Mouse (Mus musculus): ENCODE results near the gene Igll1. TPM values are rescaled to one million over a fixed set of nuclear protein-coding genes. Genes with fewer than 3 reads are reported as not detected.

The Igll1 gene
- polyA plus RNA-seq (2021): not detected

DNA sequence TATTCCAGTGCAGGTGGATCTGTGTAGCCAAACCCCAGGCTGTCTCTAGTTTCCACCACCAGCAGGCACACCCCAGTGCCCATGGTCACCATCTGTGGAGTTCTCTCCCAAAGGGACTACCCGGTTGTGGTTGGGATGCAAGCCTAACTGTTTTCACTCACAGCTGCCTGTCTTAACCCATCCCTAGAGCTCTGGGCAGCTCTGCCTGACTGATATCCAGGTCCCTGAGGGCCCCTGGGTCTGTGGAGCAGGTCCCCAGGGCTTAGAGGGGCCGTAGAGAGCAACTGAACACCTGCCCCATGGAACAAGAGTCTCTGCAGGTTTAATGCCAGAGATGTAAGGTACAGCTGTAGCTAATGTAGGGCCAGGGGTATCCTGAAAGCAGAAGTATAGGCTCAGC lies at the start of gene Igll1:
TSS of gene Igll1 (minus strand) at position 8 of the 400 bp plus-strand sequence.
- TF ChIP-seq CTCF (IDR thresholded peaks at IDR 0.05): no peak
- DNase-seq (ENCODE audit: low read depth, low spot score) (no peak), ATAC-seq (no peak)
- in situ Hi-C loops (cut with MboI; ENCODE audit: low pct_unique_long_range_greater_than_20kb): loop anchor here (25.0 kb wide), 1 partner anchor 1123 kb away; the partner anchor contains the start of gene Vpreb2
- CTCF ChIA-PET: interaction anchor here (1.5 to 2.2 kb wide), 2 partner anchors 9 to 12 kb away, joined by 6 to 10 read pairs; no protein-coding TSS in a partner anchor
- POLR2A ChIA-PET: no interaction called here
- no peaks in the 10 kb centered on the region for H3K27me3 ChIP-seq

DNA sequence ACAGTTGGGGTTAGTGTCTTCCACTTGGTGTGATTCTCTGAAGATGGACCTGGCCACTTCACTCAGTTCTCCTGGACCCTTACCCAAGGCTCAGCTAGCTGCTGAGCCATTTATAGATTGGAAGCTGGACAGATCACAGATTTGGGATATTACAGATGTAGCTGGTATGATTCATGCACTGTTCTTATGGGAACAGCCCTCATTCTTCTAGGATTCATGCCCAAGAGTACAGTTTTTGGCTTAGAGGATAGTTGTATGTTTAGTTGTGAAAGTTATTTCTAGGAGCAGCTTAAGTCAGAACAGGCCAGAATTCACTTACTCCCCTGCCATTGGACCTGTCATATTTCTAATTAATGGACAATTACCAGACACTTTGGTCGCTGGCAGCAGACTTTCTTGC lies 49.7 kb upstream of the Igll1 start:
- no peak for DNase-seq (ENCODE audit: low read depth, low spot score)
- ChIA-PET POLR2A (interaction anchor here (1.0 kb wide), 1 partner anchor 17 kb away, joined by 4 read pairs; the partner anchor contains the start of gene Ppm1f), CTCF (interaction anchor here (1.8 kb wide), 1 partner anchor 10 kb away, joined by 5 read pairs; no protein-coding TSS in a partner anchor)
- no peak for TF ChIP-seq CTCF (IDR thresholded peaks at IDR 0.05)
- no peak for ATAC-seq
- in situ Hi-C loops (cut with MboI; ENCODE audit: low pct_unique_long_range_greater_than_20kb): no loop called here
- no peaks in the 10 kb centered on the region for H3K27me3 ChIP-seq

DNA sequence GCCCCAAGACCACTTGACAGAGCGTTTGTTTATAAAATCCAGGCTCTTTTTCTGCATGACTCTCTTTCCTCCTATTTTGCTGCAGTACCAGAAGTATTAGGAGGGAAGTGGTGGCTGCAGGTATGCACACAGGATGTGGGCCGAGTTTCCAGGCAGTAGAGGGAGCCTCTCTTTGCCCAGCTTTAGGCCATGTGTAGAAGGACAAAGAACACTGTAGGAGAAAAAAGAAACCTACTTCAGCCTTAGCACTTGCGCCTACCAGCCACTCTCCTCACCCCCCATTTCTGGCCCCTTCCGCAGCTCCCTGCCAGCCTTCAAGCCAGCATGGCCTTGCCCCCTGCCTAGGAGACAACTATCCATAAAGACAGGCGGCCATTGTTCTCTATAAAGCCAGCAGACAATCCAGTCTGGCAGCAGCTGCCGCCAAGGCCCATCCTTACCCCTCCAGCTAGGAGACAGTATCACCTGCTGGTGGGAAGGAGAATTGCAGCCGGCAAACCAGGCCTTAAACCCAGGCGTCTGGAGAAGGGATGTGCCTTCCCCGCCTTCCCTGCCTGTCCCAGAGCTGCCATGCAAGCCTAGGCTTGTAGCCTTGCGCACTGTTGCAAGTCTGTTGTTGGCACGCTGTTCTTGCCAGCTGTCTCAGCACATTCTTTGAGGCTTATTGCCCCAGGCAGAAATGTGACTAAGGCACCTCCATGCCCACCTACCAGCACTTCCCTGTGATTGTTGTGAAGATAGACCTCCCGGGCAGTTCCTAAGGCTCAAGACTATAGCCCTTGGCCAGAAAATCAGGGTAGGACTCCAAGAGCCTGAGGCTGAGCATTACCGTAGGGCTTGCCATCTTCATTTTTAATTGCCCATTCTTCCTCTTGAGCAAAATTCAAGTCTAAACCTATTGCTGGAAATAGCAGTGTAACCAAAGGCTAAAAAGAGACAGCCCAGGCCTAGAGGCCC lies 48.1 kb upstream of the Igll1 start:
- ATAC-seq (peak; percentile 93), DNase-seq (ENCODE audit: low read depth, low spot score) (peak; percentile 60)
- ChIA-PET POLR2A (no interaction called here), CTCF (interaction anchor here (0.7 to 1.8 kb wide), 6 partner anchors 10 to 57 kb away, joined by 3 to 5 read pairs (median 4); no protein-coding TSS in a partner anchor)
- in situ Hi-C loops (cut with MboI; ENCODE audit: low pct_unique_long_range_greater_than_20kb): no loop called here
- no peaks in the 10 kb centered on the region for H3K27me3 ChIP-seq
- TF ChIP-seq CTCF (IDR thresholded peaks at IDR 0.05): no peak

DNA sequence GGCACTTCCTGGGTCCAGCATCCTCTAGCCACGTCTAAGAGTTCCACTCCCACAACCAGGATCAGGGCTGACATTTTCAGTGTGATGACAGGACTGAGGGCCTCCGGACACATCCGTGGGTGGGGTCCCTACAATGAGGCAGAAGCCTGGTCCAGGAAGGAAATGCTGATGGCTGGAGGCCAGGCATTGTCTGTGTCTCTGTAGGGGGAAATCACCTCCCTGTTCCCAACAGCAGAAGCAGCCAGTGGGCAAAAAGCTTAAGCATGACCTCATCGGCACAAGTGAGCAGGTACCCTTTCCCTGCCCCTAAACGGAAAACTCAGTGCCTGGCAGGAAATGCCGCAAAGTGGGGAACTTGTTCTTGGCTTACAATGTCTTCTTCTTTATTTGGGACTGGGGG lies 44.0 kb upstream of the Igll1 start:
- CTCF ChIA-PET: interaction anchor here (2.0 kb wide), 1 partner anchor 11 kb away, joined by 8 read pairs; the partner anchor contains the start of gene Ppm1f
- TF ChIP-seq CTCF (IDR thresholded peaks at IDR 0.05): no peak
- POLR2A ChIA-PET: no interaction called here
- in situ Hi-C loops (cut with MboI; ENCODE audit: low pct_unique_long_range_greater_than_20kb): no loop called here
- ATAC-seq (no peak), DNase-seq (ENCODE audit: low read depth, low spot score) (no peak)
- no peaks in the 10 kb centered on the region for H3K27me3 ChIP-seq

- no peak for TF ChIP-seq CTCF (IDR thresholded peaks at IDR 0.05)
- ATAC-seq: no peak
- POLR2A ChIA-PET: no interaction called here
- no peak for DNase-seq (ENCODE audit: low read depth, low spot score)
- in situ Hi-C loops (cut with MboI; ENCODE audit: low pct_unique_long_range_greater_than_20kb): no loop called here
- H3K27me3 ChIP-seq: no peaks in the 10 kb centered on the region
- CTCF ChIA-PET: no interaction called here
Measured at GRCm38 (mm10) chr16:16903188-16903587, 39.4 kb upstream of the Igll1 start.

GRCm38 (mm10) chr16:16902329-16902728 lies 38.5 kb upstream of the Igll1 start:
- in situ Hi-C loops (cut with MboI; ENCODE audit: low pct_unique_long_range_greater_than_20kb): no loop called here
- CTCF ChIA-PET: no interaction called here
- no peak for TF ChIP-seq CTCF (IDR thresholded peaks at IDR 0.05)
- H3K27me3 ChIP-seq: no peaks in the 10 kb centered on the region
- no peak for ATAC-seq
- POLR2A ChIA-PET: no interaction called here
- DNase-seq (ENCODE audit: low read depth, low spot score): no peak

DNA sequence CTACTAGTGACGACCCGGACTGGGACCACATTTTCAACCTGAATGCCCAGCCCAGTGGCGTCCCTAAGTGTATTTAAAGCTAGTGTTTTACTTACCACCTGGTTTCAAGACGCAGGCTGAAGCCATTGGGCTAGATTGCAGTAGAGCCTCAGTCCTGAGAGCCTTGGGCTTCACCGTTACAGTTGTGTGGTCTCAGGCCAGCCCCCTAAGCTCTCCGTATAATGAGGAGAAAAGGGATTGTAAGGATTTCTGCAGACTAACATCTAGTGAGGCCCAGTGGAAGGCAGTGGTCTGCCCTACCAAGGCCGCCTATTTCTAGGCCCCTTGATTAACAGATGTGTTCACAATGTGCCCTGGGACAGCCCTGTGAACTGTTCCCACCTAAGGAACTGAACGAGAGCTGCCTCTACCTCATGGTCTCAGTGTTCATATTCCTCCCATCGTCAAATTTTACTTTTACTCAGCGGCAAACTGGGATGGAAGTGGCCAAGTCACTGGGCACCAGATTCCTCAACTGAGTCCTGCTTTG lies 33.3 kb upstream of the Igll1 start:
- peak; percentile 15 for ATAC-seq
- POLR2A ChIA-PET: interaction anchor here (1.0 to 1.9 kb wide), 3 partner anchors 12 to 30 kb away, joined by 4 to 8 read pairs (median 5); no protein-coding TSS in a partner anchor
- CTCF ChIA-PET: interaction anchor here (0.7 to 2.3 kb wide), 9 partner anchors 9 to 77 kb away, joined by 3 to 10 read pairs (median 4); partner anchors contain the start of gene Vpreb1
- no peaks in the 10 kb centered on the region for H3K27me3 ChIP-seq
- TF ChIP-seq CTCF (IDR thresholded peaks at IDR 0.05): no peak
- no peak for DNase-seq (ENCODE audit: low read depth, low spot score)
- in situ Hi-C loops (cut with MboI; ENCODE audit: low pct_unique_long_range_greater_than_20kb): no loop called here

- POLR2A ChIA-PET: interaction anchor here (1.0 to 1.9 kb wide), 2 partner anchors 13 to 17 kb away, joined by 4 to 8 read pairs; no protein-coding TSS in a partner anchor
- no peaks in the 10 kb centered on the region for H3K27me3 ChIP-seq
- CTCF ChIA-PET: interaction anchor here (0.7 to 2.3 kb wide), 9 partner anchors 8 to 76 kb away, joined by 3 to 10 read pairs (median 4); partner anchors contain the start of gene Vpreb1
- in situ Hi-C loops (cut with MboI; ENCODE audit: low pct_unique_long_range_greater_than_20kb): no loop called here
- no peak for TF ChIP-seq CTCF (IDR thresholded peaks at IDR 0.05)
- ATAC-seq (peak; percentile 96), DNase-seq (ENCODE audit: low read depth, low spot score) (peak; percentile 60)
Measured at GRCm38 (mm10) chr16:16896382-16897055, 32.7 kb upstream of the Igll1 start, which contains the start of gene Ppm1f. Gene Ppm1f (plus strand): TSS chr16:16896469.

GRCm38 (mm10) chr16:16896015-16896381 lies 32.2 kb upstream of the Igll1 start:
- ChIA-PET CTCF (interaction anchor here (1.0 to 2.3 kb wide), 5 partner anchors 8 to 25 kb away, joined by 4 to 10 read pairs (median 5); partner anchors contain the start of gene Vpreb1), POLR2A (interaction anchor here (1.0 kb wide), 1 partner anchor 18 kb away, joined by 4 read pairs; no protein-coding TSS in a partner anchor)
- DNase-seq (ENCODE audit: low read depth, low spot score) (no peak), ATAC-seq (peak; percentile 2)
- no peak for TF ChIP-seq CTCF (IDR thresholded peaks at IDR 0.05)
- H3K27me3 ChIP-seq: no peaks in the 10 kb centered on the region
- in situ Hi-C loops (cut with MboI; ENCODE audit: low pct_unique_long_range_greater_than_20kb): no loop called here

DNA sequence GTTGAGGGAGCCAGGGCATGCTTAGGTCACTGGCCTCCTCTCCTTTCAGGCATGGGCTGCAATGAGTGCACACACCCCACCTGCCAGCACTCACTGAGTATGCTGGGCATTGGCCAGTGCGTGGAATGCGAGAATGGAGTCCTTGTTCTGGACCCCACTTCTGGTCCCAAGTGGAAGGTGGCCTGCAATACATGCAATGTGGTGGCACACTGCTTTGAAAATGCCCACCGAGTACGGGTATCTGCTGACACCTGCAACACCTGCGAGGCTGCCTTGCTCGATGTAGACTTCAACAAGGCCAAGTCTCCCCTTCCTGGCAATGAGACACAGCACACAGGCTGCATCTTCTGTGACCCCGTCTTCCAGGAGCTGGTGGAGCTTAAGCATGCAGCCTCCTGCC lies 28.6 kb upstream of the Igll1 start:
- in situ Hi-C loops (cut with MboI; ENCODE audit: low pct_unique_long_range_greater_than_20kb): no loop called here
- POLR2A ChIA-PET: no interaction called here
- ATAC-seq: no peak

More for the DNA sequence above, 28.6 kb upstream of the Igll1 start:
- CTCF ChIA-PET: interaction anchor here (1.1 kb wide), 1 partner anchor 8 kb away, joined by 3 read pairs; no protein-coding TSS in a partner anchor
- H3K27me3 ChIP-seq: no peaks in the 10 kb centered on the region
- DNase-seq (ENCODE audit: low read depth, low spot score): no peak
- no peak for TF ChIP-seq CTCF (IDR thresholded peaks at IDR 0.05)
